Mouse (Mus musculus) effector memory CD4-positive, alpha-beta T cell, adult 5 months (primary cell): ENCODE results near the gene Ecsit. TPM values are rescaled to one million over a fixed set of nuclear protein-coding genes. Genes with fewer than 3 reads are reported as not detected.

Experiments
- polyA plus RNA-seq: library from polyadenylated mRNA; unstranded; fragments of 100-300 nt; shearing (Covaris generic); gene quantifications from one replicate; pipeline ENCODE4 v1.2.1, GENCODE M21; 2017

Ecsit gene
- 26.0 TPM for polyA plus RNA-seq

GRCm38 (mm10) chr9:22085022-22085834 is at the start of gene Ecsit:
Gene Ecsit (minus strand): TSS chr9:22085438.

GRCm38 (mm10) chr9:22116740-22117426 is 31.6 kb upstream of the Ecsit start, which contains the start of gene Elof1:
Gene Elof1 (minus strand): TSS chr9:22117172.

GRCm38 (mm10) chr9:22098993-22099696 is 13.9 kb upstream of the Ecsit start, which contains the start of gene Cnn1:
Gene Cnn1 (plus strand): TSS chr9:22099216.

GRCm38 (mm10) chr9:22070791-22071573 is 14.3 kb downstream of the Ecsit start, which contains the start of the genes Gm49318 and Zfp653:
Gene Gm49318 (minus strand): TSS chr9:22071259.
Gene Zfp653 (minus strand): TSS chr9:22071376.

GRCm38 (mm10) chr9:22051958-22052254 is 33.3 kb downstream of the Ecsit start, which contains the start of gene Elavl3:
Gene Elavl3 (minus strand): TSS chr9:22052023.

Other genes with a start within 250 kb of the Ecsit start
- not detected for gene Angptl8, start 249.9 kb downstream of the Ecsit start, polyA plus RNA-seq
- gene Dock6, start 232.8 kb downstream of the Ecsit start, polyA plus RNA-seq, result 9.7 TPM
- 8.0 TPM for gene Rab3d, start 167.2 kb downstream of the Ecsit start, polyA plus RNA-seq
- not detected for gene Ccdc159, start 158.0 kb downstream of the Ecsit start, polyA plus RNA-seq
- gene Tmem205, start 157.9 kb downstream of the Ecsit start, polyA plus RNA-seq, result 0.90 TPM
- 1.9 TPM for gene Plppr2, start 148.4 kb downstream of the Ecsit start, polyA plus RNA-seq
- 4.7 TPM for gene Swsap1, start 129.7 kb downstream of the Ecsit start, polyA plus RNA-seq
- not detected for gene Epor, start 121.9 kb downstream of the Ecsit start, polyA plus RNA-seq
- not detected for gene Rgl3, start 96.0 kb downstream of the Ecsit start, polyA plus RNA-seq
- not detected for gene Ccdc151, start 82.8 kb downstream of the Ecsit start, polyA plus RNA-seq
- gene Prkcsh, start 82.6 kb downstream of the Ecsit start, polyA plus RNA-seq, result 60.3 TPM
- gene Elavl3, start 33.4 kb downstream of the Ecsit start, polyA plus RNA-seq, result 0.12 TPM
- not detected for gene Gm49318, start 14.2 kb downstream of the Ecsit start, polyA plus RNA-seq
- gene Zfp653, start 14.1 kb downstream of the Ecsit start, polyA plus RNA-seq, result 24.9 TPM
- gene Cnn1, start 13.8 kb upstream of the Ecsit start, polyA plus RNA-seq, result not detected
- 26.1 TPM for gene Elof1, start 31.7 kb upstream of the Ecsit start, polyA plus RNA-seq
- 159 TPM for gene Acp5, start 50.3 kb upstream of the Ecsit start, polyA plus RNA-seq
- gene Pigyl, start 71.4 kb upstream of the Ecsit start, polyA plus RNA-seq, result 10.1 TPM
- not detected for gene Zfp872, start 102.7 kb upstream of the Ecsit start, polyA plus RNA-seq
- 50.9 TPM for gene Zfp809, start 140.3 kb upstream of the Ecsit start, polyA plus RNA-seq
- 1.5 TPM for gene Zfp599, start 174.5 kb upstream of the Ecsit start, polyA plus RNA-seq
- 11.3 TPM for gene Zfp810, start 222.2 kb upstream of the Ecsit start, polyA plus RNA-seq